Mouse (Mus musculus): ENCODE data around the gene Atp9a. TPM values are rescaled to one million over a fixed set of nuclear protein-coding genes. Genes with fewer than 3 reads are reported as not detected.

Gene Atp9a
- 1.2 TPM for polyA plus RNA-seq (2012; fragmentation: generic; extraction: Trizol)
- long read RNA-seq, experiment 1, partial matches to known transcripts = 1 of 1 reads
- long read RNA-seq, experiment 1, other reads (novel, unspliced or antisense) = 0 of 1 reads
- long read RNA-seq, experiment 2 = 0 reads

DNA sequence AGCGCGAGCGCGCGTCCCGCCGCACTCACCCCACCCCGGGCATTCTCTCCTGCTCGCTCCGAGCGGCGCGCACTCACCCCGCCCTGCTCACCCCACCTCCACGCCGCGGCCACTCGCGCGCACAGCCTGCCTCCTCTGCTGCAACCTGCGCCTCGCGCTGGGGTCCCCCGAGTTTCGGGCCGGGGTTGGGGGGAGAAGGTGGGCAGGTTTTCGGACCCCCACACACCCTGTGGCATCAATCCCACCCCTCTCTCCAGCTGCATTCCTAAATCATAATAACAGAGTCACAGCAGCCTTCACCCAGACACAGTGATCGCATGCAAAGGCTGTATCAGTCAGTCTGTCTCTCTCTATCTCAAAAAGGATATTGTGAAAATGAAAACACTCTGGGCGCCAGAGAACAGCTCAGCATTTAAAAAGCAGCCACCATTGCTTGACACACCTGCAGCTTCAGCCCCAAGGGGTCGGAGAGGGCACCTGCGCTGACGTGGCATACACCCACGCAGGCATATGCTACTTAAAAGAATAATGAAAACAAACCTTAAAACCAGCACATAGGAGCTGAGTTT is at the start of gene Atp9a:
TSS of gene Atp9a (minus strand) at position 351 of the 569 bp plus-strand sequence.
- no peaks in the 10 kb centered on the region for H3K79me3 ChIP-seq (ENCODE audit: low read depth)
- peaks cover 4% of the 10 kb centered on the region for H3K27me3 ChIP-seq (ENCODE audit: control insufficient read depth, insufficient read depth, insufficient read length)
- no peak for TF ChIP-seq MAX (IDR thresholded peaks at IDR 0.05)
- TF ChIP-seq CTCF (IDR thresholded peaks at IDR 0.05; ENCODE audit: control insufficient read depth, insufficient read depth, insufficient read length) = no peak
- no peak for TF ChIP-seq MYOG (IDR thresholded peaks at IDR 0.05; ENCODE audit: control insufficient read depth, extremely low read depth, insufficient read length)
- no peak for TF ChIP-seq MYOD1 (IDR thresholded peaks at IDR 0.05; ENCODE audit: control insufficient read depth, insufficient read length, low read depth)
- no peak for TF ChIP-seq FOSL1 (IDR thresholded peaks at IDR 0.05; ENCODE audit: insufficient read depth, low read length, poor library complexity, severe bottlenecking)
- no peak for TF ChIP-seq USF1 (IDR thresholded peaks at IDR 0.05; ENCODE audit: low read depth)
- no peak for TF ChIP-seq CEBPB (IDR thresholded peaks at IDR 0.05; ENCODE audit: low read depth)
- H3K79me2 ChIP-seq (ENCODE audit: control insufficient read depth, insufficient read depth) = no peaks in the 10 kb centered on the region
- H3K4me3 ChIP-seq (ENCODE audit: insufficient read depth, poor library complexity, severe bottlenecking) = no peak within 1 kb of the TSS
- no peaks in the 10 kb centered on the region for H3K36me3 ChIP-seq (ENCODE audit: control insufficient read depth, insufficient read depth)
- no peak within 1 kb of the TSS for H3ac ChIP-seq (ENCODE audit: control insufficient read depth, insufficient read length, low read depth)

DNA sequence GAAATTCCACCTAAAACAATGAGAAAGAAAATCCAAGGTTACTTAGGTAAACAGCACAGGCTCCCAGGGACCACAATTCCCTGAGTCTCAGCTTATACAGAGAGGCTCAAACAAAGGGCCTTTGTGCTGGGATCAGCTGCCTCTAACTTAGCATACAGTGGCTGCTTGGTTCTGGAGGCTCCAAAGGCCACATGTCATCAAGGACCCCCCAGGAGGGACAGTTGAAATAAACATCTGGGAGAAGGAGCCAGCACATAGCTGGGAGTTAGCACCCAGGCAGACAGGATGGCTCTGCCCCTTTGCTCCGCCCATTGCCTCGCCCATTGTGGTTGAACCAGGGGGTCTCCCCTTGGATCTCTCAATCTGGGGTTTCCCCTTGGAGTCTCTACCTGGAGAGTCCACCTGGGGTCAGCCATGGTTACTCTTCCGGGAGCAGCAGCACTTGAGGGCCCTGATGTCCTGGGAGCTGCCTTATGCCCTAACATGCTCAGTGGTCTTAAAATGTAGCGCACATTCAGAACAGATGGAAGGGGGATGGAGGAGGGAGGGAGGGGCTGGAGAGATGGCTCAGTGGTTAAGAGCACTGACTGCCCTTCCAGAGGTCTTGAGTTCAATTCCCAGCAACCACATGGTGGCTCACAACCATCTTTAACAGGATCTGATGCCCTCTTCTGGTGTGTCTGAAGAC is 49.0 kb upstream of the Atp9a start:
- Histone ChIP-seq H3K79me3 (ENCODE audit: low read depth) (no peaks in the 10 kb centered on the region), H3K4me3 (ENCODE audit: insufficient read depth, poor library complexity, severe bottlenecking) (no peak overlapping the region), H3K79me2 (ENCODE audit: control insufficient read depth, insufficient read depth) (no peaks in the 10 kb centered on the region), H3ac (ENCODE audit: control insufficient read depth, insufficient read length, low read depth) (no peak overlapping the region), H3K27me3 (ENCODE audit: control insufficient read depth, insufficient read depth, insufficient read length) (peaks cover 15% of the 10 kb centered on the region), H3K36me3 (ENCODE audit: control insufficient read depth, insufficient read depth) (no peaks in the 10 kb centered on the region)
- TF ChIP-seq FOSL1 (IDR thresholded peaks at IDR 0.05; ENCODE audit: insufficient read depth, low read length, poor library complexity, severe bottlenecking) (no peak), CEBPB (IDR thresholded peaks at IDR 0.05; ENCODE audit: low read depth) (no peak)

DNA sequence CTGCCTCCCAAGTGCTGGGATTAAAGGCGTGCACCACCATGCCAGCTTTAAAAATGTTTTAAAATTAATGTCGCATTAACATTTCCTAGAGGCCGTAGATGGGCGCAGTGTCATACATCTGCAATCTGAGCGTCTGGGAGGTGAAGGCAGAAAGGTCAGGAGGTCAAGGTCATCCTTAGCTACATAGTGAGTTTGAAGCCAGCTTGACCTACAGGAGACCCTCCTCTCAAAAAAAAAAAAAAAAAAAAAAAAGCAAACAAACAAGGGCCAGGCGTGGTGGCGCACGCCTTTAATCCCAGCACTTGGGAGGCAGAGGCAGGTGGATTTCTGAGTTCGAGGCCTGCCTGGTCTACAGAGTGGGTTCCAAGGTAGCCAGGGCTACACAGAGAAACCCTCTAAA is 44.0 kb upstream of the Atp9a start:
- Histone ChIP-seq H3ac (ENCODE audit: control insufficient read depth, insufficient read length, low read depth) (no peak overlapping the region), H3K79me3 (ENCODE audit: low read depth) (no peaks in the 10 kb centered on the region), H3K79me2 (ENCODE audit: control insufficient read depth, insufficient read depth) (no peaks in the 10 kb centered on the region), H3K27me3 (ENCODE audit: control insufficient read depth, insufficient read depth, insufficient read length) (peaks cover 4% of the 10 kb centered on the region), H3K4me3 (ENCODE audit: insufficient read depth, poor library complexity, severe bottlenecking) (no peak overlapping the region), H3K36me3 (ENCODE audit: control insufficient read depth, insufficient read depth) (no peaks in the 10 kb centered on the region)
- TF ChIP-seq FOSL1 (IDR thresholded peaks at IDR 0.05; ENCODE audit: insufficient read depth, low read length, poor library complexity, severe bottlenecking) = no peak
- TF ChIP-seq MYOD1 (IDR thresholded peaks at IDR 0.05; ENCODE audit: control insufficient read depth, insufficient read length, low read depth) = no peak
- TF ChIP-seq CEBPB (IDR thresholded peaks at IDR 0.05; ENCODE audit: low read depth) = no peak
- TF ChIP-seq MAX (IDR thresholded peaks at IDR 0.05) = no peak
- TF ChIP-seq USF1 (IDR thresholded peaks at IDR 0.05; ENCODE audit: low read depth) = no peak
- no peak for TF ChIP-seq CTCF (IDR thresholded peaks at IDR 0.05; ENCODE audit: control insufficient read depth, insufficient read depth, insufficient read length)
- no peak for TF ChIP-seq MYOG (IDR thresholded peaks at IDR 0.05; ENCODE audit: control insufficient read depth, extremely low read depth, insufficient read length)

DNA sequence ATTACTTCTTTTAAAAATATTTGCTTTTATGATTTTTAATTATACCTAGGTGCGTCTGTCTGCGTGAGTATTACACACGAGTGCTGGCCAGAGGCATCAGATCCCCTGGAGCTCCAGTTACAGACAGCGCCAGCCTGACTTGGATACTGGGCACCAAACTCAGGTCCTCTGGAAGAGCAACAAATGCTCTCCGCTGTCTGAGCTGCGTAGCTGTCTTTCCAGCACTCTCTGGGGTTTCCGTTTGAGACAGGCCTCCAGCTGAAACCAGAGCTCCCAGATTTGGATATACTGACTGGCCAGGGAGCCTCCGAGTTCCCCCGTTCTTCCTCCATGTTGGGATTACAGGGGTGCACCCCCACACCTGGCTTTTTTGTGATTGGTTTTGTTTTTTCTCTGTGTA is 38.4 kb upstream of the Atp9a start:
- H3K36me3 ChIP-seq (ENCODE audit: control insufficient read depth, insufficient read depth) = no peaks in the 10 kb centered on the region
- no peaks in the 10 kb centered on the region for H3K79me2 ChIP-seq (ENCODE audit: control insufficient read depth, insufficient read depth)
- no peaks in the 10 kb centered on the region for H3K79me3 ChIP-seq (ENCODE audit: low read depth)
- H3ac ChIP-seq (ENCODE audit: control insufficient read depth, insufficient read length, low read depth) = no peak overlapping the region
- peaks cover 4% of the 10 kb centered on the region for H3K27me3 ChIP-seq (ENCODE audit: control insufficient read depth, insufficient read depth, insufficient read length)
- TF ChIP-seq MYOG (IDR thresholded peaks at IDR 0.05; ENCODE audit: control insufficient read depth, extremely low read depth, insufficient read length) = no peak
- no peak for TF ChIP-seq FOSL1 (IDR thresholded peaks at IDR 0.05; ENCODE audit: insufficient read depth, low read length, poor library complexity, severe bottlenecking)
- TF ChIP-seq CTCF (IDR thresholded peaks at IDR 0.05; ENCODE audit: control insufficient read depth, insufficient read depth, insufficient read length) = no peak
- no peak for TF ChIP-seq MAX (IDR thresholded peaks at IDR 0.05)
- no peak for TF ChIP-seq MYOD1 (IDR thresholded peaks at IDR 0.05; ENCODE audit: control insufficient read depth, insufficient read length, low read depth)
- TF ChIP-seq USF1 (IDR thresholded peaks at IDR 0.05; ENCODE audit: low read depth) = no peak
- TF ChIP-seq CEBPB (IDR thresholded peaks at IDR 0.05; ENCODE audit: low read depth) = no peak
- no peak overlapping the region for H3K4me3 ChIP-seq (ENCODE audit: insufficient read depth, poor library complexity, severe bottlenecking)

DNA sequence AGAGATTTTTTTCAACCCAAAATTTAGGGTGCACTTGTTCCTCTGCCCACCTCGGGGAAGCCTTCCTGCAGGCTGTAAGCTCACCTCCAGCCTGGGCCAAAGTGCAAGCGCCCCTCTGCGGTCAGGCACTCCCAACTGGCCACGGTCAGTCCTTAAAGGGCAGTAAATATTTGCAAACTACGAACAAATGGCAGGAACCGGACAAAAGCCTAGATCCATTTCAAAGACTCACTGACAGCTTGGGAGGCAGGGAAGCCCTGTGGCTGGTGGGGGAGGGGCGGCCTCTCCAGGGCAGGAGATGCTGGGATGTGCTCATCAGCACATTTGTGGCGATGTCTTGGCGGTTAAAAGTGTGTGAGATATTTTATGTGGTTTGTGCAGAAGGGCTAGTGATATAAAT is 37.8 kb upstream of the Atp9a start:
- Histone ChIP-seq H3K79me2 (ENCODE audit: control insufficient read depth, insufficient read depth) (no peaks in the 10 kb centered on the region), H3ac (ENCODE audit: control insufficient read depth, insufficient read length, low read depth) (no peak overlapping the region), H3K4me3 (ENCODE audit: insufficient read depth, poor library complexity, severe bottlenecking) (no peak overlapping the region), H3K79me3 (ENCODE audit: low read depth) (no peaks in the 10 kb centered on the region), H3K27me3 (ENCODE audit: control insufficient read depth, insufficient read depth, insufficient read length) (peaks cover 4% of the 10 kb centered on the region), H3K36me3 (ENCODE audit: control insufficient read depth, insufficient read depth) (no peaks in the 10 kb centered on the region)
- TF ChIP-seq FOSL1 (IDR thresholded peaks at IDR 0.05; ENCODE audit: insufficient read depth, low read length, poor library complexity, severe bottlenecking) = no peak
- TF ChIP-seq CTCF (IDR thresholded peaks at IDR 0.05; ENCODE audit: control insufficient read depth, insufficient read depth, insufficient read length) = no peak

DNA sequence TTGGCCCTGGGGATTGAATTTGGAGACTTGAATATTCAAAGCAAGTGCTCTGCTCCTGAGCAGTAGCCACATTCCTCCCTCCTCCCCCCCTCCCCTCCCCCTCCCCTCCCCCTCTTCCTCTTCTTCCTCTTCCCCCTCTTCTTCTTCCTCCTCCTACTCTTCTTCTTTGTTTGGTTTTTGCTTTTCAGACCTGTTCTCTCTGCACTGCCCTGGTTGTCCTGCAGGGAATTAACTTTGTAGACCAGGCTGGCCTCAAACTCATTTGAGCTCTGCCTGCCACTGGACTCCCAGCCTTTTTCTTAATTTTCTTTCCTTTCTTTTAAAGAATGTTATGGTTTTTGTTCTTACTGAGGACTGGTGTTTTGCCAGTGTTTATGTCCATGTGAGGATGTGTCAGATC is 35.3 kb upstream of the Atp9a start:
- Histone ChIP-seq H3K27me3 (ENCODE audit: control insufficient read depth, insufficient read depth, insufficient read length) (peaks cover 9% of the 10 kb centered on the region), H3ac (ENCODE audit: control insufficient read depth, insufficient read length, low read depth) (no peak overlapping the region), H3K36me3 (ENCODE audit: control insufficient read depth, insufficient read depth) (no peaks in the 10 kb centered on the region), H3K79me3 (ENCODE audit: low read depth) (no peaks in the 10 kb centered on the region), H3K79me2 (ENCODE audit: control insufficient read depth, insufficient read depth) (no peaks in the 10 kb centered on the region), H3K4me3 (ENCODE audit: insufficient read depth, poor library complexity, severe bottlenecking) (no peak overlapping the region)
- no peak for TF ChIP-seq CTCF (IDR thresholded peaks at IDR 0.05; ENCODE audit: control insufficient read depth, insufficient read depth, insufficient read length)
- TF ChIP-seq MYOG (IDR thresholded peaks at IDR 0.05; ENCODE audit: control insufficient read depth, extremely low read depth, insufficient read length) = no peak
- TF ChIP-seq MAX (IDR thresholded peaks at IDR 0.05) = no peak
- TF ChIP-seq MYOD1 (IDR thresholded peaks at IDR 0.05; ENCODE audit: control insufficient read depth, insufficient read length, low read depth) = no peak
- TF ChIP-seq USF1 (IDR thresholded peaks at IDR 0.05; ENCODE audit: low read depth) = no peak
- TF ChIP-seq FOSL1 (IDR thresholded peaks at IDR 0.05; ENCODE audit: insufficient read depth, low read length, poor library complexity, severe bottlenecking) = no peak
- TF ChIP-seq CEBPB (IDR thresholded peaks at IDR 0.05; ENCODE audit: low read depth) = no peak
